Mouse (Mus musculus): ENCODE measurements around the gene Spi1.
"Not testable (repeated sequence)": the region's sequence is repeated elsewhere in the genome, so short reads cannot be mapped to it uniquely, and the experiment has no call there.

GRCm38 (mm10) chr2:91111832-91112231, 29.6 kb downstream of the Spi1 start:
- TF ChIP-seq CTCF, EP300 (IDR thresholded peaks at IDR 0.05; ENCODE audit: low read depth): not testable (repeated sequence)
